Mouse (Mus musculus) right cerebral cortex, postnatal 4 days (tissue): ENCODE measurements at regions not wholly inside any gene's neighbourhood (a gene's known extent, or its start where the extent isn't known, plus 50 kb on each side); places are given as distances from the start of the nearest gene placed in this dataset.

Source experiments
- DNase-seq: peaks from one replicate; pipeline ENCODE4 v3.0.0-alpha.2; 2022

- no peak for DNase-seq
Measured at GRCm38 (mm10) chr5:126765037-126765707, 476.4 kb upstream of the Tmem132c start.

DNA sequence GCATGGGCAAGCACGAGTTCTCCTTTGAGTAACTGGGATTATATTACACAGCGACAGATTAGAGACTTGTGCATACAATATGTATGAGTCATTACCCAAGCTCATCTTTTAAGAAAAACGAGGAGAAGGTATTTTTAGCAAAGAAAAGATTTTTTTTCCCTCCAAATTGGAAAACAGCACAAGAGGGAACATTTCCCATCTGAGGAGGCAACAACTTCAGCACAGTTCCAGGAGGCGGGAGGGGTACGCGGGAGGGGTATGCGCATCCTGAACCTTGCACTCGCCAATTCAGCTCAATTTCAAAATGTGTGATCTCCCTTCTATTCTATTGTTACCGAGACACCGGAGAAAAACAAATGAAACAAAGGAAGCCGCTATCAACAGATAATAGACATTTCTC lies 472.6 kb upstream of the Tmem132c start:
- DNase-seq: no peak

DNA sequence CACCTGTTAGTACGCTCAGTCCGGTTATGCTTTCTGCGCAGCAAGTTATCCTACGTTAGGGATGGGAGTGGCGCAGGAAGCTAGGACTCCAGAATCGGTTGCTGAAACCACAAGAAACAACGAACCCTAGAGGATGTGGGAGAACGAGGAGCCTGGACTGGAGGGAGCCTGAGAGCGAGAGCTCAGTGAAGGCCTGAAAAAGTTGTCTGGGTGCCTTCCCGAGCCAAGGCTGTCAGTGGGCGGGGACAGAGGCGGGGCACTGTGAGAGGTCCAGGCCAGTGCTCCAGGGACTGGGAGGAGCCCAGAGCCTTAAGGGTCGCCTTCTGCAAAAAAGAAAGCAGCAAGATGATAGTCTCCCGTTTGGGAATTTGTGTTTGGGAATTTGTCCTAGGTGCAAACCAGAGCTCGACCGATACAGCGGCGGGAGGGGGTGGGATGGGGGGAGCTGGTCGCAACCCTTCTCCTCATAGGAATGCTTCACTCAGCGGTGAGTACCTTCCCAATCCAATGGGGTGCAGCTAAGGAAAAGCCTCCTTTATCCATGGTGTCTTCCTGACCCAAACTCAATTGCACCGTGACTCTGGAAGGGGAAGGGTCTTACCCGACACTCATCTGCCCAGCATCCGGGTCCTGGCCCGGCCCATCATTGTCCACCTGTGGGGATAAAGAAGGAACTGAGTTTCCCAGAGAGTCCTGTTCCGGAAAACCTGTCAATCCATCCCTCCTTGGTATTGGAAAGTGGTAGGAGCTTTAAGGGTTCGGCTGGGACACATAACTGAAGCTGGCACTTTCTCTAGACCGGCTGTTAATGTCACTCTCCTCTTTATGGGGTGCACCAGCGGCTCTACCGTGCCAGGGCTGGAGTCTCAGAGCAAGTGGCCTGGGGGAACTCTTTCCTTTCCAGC lies 453.6 kb upstream of the Tmem132c start:
- no peak for DNase-seq

DNA sequence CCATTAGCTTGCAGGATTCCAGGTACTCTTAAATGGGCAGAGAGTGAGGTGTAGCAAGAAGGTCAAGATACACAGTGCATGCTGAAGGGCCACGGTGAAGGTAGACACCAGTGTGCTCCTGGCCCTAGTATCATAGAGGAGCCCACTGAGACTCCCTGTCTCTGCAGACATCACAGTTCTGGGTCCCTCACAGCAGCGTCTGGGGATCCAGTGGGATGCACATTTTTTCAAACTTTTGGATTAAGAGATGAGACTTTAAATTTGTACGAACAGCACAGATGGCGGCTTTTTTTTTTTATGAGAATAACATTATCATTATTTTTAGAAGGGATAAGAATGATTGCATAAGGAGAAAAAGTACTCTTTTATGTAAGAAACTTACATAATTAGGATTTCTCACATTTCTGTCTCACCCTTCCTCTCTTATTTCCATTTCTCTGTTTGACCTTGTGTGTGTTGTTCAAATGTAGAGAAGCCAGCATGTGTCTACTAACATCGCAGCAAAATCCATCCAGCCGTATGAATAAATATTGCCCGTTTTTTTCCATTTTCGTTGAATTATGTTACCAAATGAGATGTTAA lies 441.8 kb upstream of the Tmem132c start:
- DNase-seq: no peak

DNA sequence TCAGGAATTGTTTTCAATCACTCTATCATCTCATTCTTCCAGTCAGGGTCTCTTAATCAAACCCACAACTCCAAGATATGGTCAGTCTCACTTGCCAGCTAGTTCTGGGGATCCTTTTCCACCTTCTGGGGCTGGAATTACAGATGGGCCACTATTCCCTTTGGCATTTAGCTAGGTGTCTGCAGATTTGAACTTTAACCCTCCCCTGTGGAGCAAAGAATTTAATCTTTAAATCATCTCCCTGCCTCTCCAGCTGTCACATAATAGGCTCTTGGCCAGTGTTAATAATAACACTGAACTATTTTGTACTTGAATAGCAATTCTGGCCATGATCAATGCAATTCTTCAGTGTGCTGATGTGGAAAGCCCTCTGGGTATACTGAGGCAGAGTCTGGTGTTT lies 435.0 kb upstream of the Tmem132c start:
- DNase-seq: no peak

DNA sequence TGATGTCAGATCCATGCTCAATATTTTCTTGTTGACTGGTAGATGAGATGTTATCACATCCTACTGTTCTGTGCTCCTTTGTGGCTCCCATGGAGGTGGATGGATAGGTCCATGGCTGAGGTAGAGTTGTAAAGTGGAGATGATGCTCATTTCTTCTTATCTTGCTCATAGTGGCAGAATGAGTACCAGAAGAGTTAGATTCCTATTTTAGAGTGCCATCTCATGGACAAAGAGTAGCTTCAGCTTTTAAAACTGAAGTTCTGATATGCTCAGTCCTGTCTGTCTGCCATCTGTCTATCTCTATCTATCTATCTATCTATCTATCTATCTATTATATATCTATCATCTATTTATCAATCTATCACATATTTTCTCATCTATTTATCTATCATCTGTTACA lies 425.5 kb upstream of the Tmem132c start:
- DNase-seq: no peak

GRCm38 (mm10) chr5:126835440-126835839 lies 406.2 kb upstream of the Tmem132c start:
- no peak for DNase-seq

GRCm38 (mm10) chr5:126842606-126843005 lies 399.0 kb upstream of the Tmem132c start:
- DNase-seq: no peak

GRCm38 (mm10) chr5:126862078-126862477 lies 379.5 kb upstream of the Tmem132c start:
- no peak for DNase-seq

DNA sequence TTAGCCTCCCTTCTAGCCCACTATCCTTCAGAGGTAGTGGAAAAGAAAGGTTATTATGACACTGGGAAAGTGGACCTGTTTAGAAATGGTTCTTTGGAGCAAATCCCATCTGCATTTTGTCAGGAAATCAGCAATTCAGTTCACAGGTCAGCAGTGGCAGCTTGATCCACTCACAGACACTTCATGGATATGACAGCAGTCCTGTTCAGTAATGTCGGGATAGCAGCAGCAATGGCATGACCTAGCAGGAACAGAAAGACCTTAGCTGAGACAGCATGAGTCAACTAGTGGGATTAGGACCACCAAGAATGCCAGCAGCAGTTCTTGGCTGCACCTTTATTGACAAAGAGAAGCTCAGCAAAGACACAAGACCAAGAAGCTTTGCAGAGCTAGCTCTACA lies 365.8 kb upstream of the Tmem132c start:
- DNase-seq: no peak

GRCm38 (mm10) chr5:126890710-126891109 lies 350.9 kb upstream of the Tmem132c start:
- no peak for DNase-seq

GRCm38 (mm10) chr5:126893063-126893462 lies 348.5 kb upstream of the Tmem132c start:
- DNase-seq: no peak

DNA sequence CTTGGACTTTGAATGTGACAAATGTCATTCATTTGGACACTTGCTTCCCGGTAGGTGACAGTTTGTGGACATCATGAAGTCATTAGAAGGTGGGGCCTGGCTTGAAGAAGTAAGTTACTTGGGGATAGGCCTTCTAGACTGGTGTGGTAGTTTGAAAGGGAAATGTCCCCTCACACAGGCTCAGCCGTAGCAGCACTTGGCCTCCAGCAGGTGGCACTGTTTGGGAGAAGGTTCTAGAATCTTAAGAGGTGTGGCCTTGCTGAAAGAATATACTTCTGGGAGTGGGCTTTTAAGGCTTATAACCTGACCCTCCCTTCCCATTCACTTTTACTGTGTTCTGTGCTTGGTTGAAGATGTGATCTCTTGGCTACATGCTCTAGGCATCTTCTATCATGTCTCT lies 331.5 kb upstream of the Tmem132c start:
- DNase-seq: no peak

- DNase-seq: no peak
Measured at GRCm38 (mm10) chr5:126917300-126917699, 324.3 kb upstream of the Tmem132c start.

DNA sequence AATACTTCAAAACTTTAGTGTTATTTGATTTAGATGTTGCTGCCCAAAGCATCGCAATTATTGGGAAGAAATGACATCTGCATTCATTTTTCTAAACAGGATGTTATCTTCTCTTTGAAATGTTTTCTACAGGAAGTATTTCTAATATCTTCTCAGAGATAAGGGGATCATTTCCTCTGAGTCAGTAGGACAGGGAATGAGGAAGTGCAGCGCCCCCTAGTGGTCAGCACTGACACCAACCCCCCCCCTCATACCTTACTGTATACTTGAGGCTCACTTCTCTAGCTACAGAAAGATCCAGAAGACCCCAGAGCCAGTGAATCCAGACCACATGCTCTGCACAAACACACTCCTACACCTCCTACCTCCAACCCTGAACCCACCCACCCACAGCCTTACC lies 308.1 kb upstream of the Tmem132c start:
- DNase-seq: no peak

- peak; percentile 13 for DNase-seq
Measured at GRCm38 (mm10) chr5:126944861-126945260, 296.7 kb upstream of the Tmem132c start.

DNA sequence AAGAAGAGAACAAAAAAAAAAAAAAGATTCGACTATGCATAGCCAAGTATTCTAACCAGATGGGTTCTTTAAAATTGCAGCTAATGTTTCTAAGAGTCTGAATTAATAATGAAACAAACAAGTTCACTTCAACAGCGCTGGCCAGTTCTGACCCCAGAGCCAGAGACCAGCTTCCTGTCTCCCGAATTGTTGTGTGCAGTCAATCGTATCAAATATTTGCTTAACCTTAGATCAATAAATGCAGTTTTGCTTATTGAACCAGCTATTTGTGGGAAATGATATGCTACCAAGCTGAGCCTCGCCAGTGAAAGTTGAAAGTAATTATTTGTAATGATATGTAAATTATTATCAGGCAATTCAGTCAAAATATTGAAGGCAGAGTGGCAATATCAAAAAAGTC lies 287.4 kb upstream of the Tmem132c start:
- DNase-seq: no peak

DNA sequence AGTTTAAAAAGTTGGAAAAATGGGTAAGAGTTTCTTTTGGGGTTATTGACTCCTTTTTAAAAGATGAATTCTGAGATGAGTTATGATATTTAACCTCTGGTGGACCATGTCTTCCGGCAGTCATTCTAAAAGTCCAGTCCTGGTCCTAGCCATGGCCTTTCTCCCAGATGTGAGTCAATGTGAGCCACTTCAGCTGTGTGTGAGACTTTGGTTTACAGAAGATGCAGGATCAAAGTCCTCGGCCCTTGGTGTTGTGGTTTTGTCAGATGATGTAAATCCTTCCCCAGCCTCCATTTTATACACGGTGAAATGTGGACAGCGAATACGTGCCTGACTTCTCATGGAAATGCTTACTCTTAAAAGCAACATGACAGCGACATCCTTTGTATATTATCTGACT lies 287.0 kb upstream of the Tmem132c start:
- no peak for DNase-seq

DNA sequence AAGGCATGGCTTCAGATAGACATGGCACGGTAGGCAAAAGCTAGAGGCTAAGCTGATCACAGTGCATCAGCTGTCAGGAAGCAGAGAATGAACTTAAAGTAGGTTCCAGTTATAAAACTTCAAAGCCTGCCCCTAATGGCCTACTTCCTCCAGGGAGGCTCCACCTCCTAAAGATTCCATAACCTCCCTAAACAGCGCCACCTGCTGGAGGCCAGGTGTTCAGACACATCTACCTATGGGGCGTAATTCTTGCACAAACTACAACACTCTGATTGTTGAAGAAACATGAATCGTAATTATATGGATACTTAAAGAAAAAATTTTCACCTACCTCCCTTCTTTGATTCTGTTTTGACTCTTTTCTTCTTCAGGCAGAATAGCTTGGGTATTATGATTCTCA lies 277.0 kb upstream of the Tmem132c start:
- no peak for DNase-seq

GRCm38 (mm10) chr5:126967076-126967475 lies 274.5 kb upstream of the Tmem132c start:
- no peak for DNase-seq

DNA sequence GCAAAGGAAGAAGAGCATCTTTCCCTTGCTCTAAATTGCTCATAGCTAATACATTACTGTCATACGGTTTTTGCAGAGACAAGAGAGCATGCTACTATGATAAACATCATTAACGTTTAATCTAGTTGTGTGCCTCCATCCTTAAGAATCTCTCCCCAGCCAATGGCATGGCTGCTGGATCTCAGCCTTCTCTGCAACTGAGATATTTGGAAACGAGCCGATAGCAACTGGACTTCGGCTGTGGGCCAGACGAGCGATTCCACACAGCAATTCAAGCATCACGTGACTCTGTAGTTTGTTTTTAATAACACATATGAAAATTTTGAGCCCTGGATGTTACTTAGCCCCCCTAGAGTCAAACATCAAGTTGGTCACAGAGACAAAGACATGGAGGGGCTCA lies 272.2 kb upstream of the Tmem132c start:
- no peak for DNase-seq

GRCm38 (mm10) chr5:126971284-126971683 lies 270.3 kb upstream of the Tmem132c start:
- DNase-seq: no peak

- DNase-seq: no peak
Measured at GRCm38 (mm10) chr5:126971981-126972380, 269.6 kb upstream of the Tmem132c start.

DNA sequence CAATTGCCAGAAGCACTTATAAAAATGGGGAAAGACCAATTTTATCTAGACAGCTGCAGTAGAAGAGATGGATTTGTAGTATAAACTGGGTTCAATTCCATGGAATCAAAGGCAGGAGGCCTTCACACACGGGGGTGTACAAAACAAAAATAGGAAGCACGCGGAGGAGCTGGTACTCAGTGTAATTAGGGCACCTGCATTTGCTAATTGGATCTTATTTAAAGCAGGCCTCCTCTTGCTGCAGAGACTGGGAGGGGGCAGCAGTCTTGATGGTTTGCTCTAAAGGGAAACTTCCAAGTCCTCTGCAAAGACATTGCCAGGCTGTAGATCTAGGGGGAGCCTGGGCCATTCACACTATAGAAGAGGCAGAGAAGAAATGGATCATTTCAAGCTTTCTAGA lies 268.2 kb upstream of the Tmem132c start:
- DNase-seq: no peak
